Mouse (Mus musculus) regulatory T cell (primary cell): ENCODE results near the gene Rpl12.

Source experiments
- in situ Hi-C: fragments of 300-600 bp; cut with MboI, MseI; formaldehyde crosslinking; loops from one replicate; pipeline ENCODE4 v1.15.1; 2025; ENCODE audit warnings: high pct_unique_total_duplicates

Rpl12 gene

DNA sequence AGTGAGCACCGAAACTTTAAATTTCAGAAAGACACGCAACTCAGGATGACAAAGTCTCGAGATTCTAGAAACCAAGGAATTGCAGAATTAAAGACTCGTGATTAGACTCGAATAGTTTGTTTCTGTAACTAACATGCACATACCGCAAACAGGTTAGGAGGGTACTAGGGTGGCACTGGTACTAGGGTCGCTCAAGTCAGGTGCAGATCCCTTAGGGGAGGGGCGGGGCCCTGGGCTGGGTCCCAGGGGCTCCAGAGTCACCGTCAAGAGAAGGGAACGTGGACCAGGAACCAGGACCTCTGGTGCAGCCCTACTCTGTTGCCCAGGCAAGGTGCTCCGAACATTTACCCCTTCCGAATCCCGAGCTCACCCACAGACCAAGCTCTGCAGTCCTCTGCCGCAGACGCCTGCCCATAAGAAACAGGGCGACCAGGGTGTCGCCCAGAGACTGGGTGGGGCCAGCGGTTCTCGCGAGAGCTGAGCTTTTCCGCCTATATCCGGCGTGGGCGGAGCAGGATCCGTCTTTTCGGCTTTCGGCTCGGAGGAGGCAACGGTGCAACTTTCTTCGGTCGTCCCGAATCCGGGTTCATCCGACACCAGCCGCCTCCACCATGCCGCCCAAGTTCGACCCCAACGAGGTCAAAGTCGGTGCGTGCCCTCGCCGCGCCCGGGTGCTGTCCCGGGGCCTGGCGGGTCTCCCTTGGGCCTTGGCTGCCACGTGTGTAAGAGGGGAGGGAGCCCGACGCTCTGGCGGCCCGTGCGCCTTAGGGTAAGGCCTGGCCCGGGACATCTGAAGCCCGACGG lies at the start of gene Rpl12, which contains the start of gene Lrsam1:
Gene Rpl12, plus strand, starts transcription at position 368 of the 804 bp plus-strand sequence.
Gene Lrsam1, minus strand, starts transcription at position 423 of the 804 bp plus-strand sequence.
- in situ Hi-C loops: loop anchor here (10.0 kb wide), 1 partner anchor 1277 kb away; the partner anchor contains the start of gene Abl1

- in situ Hi-C loops: no loop called here
Observed at GRCm38 (mm10) chr2:32911639-32912182, 49.6 kb upstream of the Rpl12 start.

GRCm38 (mm10) chr2:32912210-32912804 lies 49.1 kb upstream of the Rpl12 start:
- in situ Hi-C loops: no loop called here

- in situ Hi-C loops: no loop called here
Observed at GRCm38 (mm10) chr2:32914362-32914761, 47.0 kb upstream of the Rpl12 start.

- in situ Hi-C loops: no loop called here
Observed at GRCm38 (mm10) chr2:32914896-32915295, 46.5 kb upstream of the Rpl12 start.

DNA sequence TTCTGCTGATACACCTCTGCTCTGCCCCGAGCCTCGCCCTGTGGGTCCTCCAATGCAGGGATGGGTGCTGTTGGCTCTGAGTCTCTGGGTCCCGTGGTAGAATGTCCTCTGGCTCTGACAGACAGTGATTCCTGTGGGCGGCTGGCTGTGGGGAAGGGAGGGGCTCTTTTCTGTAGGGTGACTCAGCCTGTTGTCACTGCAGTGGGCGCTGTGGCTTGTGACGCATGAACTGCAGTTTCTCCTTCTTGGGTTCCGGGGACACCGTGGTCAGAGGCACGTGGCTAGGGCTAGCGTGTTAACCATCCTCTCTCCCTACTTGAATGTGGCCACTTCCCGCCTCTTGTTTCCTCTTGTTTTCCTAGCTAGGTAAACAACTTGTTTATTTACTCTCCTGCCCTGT lies 43.8 kb upstream of the Rpl12 start:
- in situ Hi-C loops: no loop called here

GRCm38 (mm10) chr2:32918391-32918790 lies 43.0 kb upstream of the Rpl12 start:
- in situ Hi-C loops: no loop called here

DNA sequence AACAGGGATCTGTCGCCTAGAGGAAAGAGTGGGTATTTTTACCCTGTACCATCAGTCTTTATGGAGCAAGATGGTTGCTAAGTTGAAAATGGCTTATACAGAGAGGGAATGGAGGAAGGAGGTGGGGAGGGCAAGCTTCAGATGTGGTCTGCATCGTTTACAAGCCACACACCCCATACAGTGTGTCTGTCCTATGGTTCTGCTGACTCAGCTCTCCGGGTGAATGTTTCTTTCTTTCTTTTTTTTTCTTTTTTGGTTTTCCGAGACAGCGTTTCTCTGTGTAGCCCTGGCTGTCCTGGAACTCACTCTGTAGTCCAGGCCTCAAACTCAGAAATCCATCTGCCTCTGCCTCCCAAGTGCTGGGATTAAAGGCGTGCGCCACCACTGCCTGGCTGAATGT lies 40.1 kb upstream of the Rpl12 start:
- in situ Hi-C loops: no loop called here

- in situ Hi-C loops: no loop called here
Observed at GRCm38 (mm10) chr2:32921801-32922380, 39.5 kb upstream of the Rpl12 start.

DNA sequence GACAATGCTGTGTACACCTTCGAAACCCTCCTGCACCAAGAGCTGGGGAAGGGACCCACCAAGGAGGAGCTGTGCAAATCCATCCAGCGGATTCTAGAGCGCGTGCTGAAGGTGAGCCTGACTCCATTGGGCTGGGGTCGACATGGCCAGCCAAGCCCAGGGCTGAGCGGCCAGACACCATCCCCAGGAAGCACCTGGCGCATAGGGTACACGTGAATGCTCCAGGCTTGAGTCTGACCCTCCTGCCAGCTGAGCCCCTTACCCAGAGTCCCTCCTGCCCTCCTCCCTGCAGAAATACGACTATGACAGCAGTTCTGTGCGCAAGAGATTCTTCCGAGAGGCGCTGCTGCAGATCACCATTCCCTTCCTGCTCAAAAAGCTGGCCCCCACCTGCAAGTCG lies 38.8 kb upstream of the Rpl12 start:
- in situ Hi-C loops: no loop called here

- in situ Hi-C loops: no loop called here
Observed at GRCm38 (mm10) chr2:32923551-32924250, 37.7 kb upstream of the Rpl12 start.

DNA sequence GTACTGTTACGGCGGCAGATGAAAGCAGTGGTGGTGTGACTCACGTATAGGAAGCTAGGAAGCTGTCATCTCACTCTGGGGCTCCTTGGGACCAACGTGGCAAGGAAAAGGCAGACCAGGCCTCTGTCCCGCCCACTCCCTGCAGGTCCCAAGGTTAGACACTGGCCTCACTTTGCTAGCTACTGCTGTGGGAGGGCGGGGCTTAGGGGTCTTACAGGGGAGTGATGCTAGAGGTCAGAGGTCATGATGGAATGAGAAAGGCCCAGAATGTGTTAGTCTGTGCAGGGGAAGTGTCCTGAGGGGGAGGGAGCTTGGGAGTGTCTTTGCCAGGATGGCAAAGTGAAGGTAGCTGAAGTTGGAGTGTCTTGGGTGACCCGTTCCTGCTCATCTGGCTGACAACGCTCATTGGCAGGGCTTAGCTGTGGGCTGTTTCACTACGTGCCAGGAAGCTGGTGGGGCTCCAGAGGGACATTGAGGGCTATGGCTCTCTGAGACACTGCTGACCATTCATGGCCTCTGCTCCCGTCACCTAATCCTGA lies 37.0 kb upstream of the Rpl12 start:
- in situ Hi-C loops: no loop called here

DNA sequence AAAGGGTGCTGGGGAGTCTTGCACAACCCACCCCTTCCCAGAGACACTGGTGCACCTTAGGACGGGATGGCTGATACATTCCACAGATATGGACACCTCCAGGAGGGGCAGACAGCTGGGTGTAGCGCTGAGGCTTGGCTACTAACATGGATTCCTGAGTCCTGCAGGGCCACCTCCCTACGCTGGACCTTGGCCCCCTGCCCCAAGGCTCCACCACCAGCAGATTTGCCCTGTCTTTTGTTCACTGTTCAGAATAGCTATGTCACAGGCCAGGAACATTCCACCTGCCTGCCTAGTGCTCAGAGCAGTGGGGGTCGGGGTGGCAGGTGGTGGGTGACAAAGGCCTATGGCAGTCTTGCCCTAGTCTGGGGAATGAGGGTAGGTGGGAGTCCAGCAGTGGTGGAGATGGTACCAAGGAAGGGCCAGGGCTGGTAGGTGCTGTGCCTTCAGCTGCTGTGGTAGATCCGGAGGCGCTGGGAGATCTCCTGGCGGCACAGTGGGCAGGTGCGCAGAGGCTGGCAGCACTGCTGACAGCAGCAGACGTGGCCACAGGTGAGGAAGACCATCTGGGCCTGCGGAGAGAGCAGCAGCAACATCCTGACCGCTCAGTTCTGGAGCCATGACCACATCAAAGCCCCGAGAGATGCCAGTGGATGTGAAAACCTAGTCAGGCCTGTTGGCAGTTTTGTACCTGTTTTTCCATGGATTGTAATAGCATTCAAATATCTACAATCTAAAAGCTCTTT lies 34.9 kb upstream of the Rpl12 start:
- in situ Hi-C loops: no loop called here

GRCm38 (mm10) chr2:32927624-32928234 lies 33.6 kb upstream of the Rpl12 start:
- in situ Hi-C loops: no loop called here

DNA sequence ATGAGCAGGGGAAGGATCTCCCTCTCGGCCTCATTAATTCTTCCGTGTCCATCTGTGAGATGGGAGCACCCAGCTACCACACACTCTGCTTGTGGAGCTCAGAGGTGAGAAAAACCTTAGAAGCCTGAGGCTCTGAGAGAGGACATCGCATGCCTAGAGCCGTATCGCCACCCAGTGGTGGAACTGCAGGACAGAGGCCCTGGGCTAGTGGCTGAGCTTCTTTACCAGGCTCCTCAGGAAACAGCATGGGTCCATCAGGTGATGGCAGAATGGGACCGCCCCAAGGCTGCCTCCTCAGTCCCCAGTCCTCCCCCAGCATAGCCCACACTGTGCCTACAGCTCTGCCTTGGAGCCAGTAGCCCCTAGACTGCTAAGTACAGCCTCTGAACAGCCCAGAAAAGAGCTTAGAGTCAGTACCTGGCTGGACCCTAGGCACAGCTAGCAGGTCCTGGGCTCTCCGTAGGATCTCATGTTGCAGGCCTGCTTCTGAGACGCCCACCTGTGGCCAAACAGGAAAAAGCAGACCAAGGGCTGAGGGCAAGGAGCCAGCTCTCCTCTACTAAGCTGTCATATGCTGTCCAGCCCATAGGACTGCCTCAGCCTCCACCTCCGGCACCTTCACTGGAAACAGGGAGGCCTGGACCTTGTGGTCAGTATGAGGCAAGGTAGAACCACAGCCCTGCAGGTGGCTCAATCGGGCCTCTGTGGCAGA lies 33.0 kb upstream of the Rpl12 start:
- in situ Hi-C loops: no loop called here

GRCm38 (mm10) chr2:32928947-32929829 lies 32.2 kb upstream of the Rpl12 start:
- in situ Hi-C loops: no loop called here

GRCm38 (mm10) chr2:32931730-32932129 lies 29.6 kb upstream of the Rpl12 start:
- in situ Hi-C loops: no loop called here

GRCm38 (mm10) chr2:32938741-32939140 lies 22.6 kb upstream of the Rpl12 start:
- in situ Hi-C loops: no loop called here

DNA sequence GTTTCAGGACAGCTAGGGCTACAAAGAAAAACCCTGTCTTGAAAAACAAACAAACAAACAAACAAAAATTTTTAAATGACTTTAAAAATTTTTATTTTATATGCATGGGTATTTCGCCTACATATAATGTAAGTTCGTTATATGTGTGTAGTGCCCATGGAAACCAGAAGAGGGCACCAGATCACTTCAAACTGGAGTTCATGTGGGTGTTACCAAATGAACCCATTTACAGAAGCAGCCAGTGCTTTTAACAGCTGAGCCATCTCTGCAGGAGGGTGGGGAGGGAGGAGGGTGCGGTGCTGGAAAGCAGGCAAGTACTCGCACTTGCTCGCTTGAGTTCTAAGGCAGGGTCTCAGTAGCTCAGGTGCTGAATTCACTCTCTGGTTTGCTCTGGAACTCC lies 21.9 kb upstream of the Rpl12 start:
- in situ Hi-C loops: no loop called here
